Mouse (Mus musculus) kidney, embryonic 15.5 days (tissue): ENCODE results near the gene Spock2. TPM values are rescaled to one million over a fixed set of nuclear protein-coding genes. Genes with fewer than 3 reads are reported as not detected.
"Not testable (repeated sequence)": the region's sequence is repeated elsewhere in the genome, so short reads cannot be mapped to it uniquely, and the experiment has no call there.

ENCODE experiments used
- ATAC-seq: fragments of 200-750 bp; cut with Nextera tagmentation; replicated peaks from 2 replicates; pipeline ENCODE4 v1.8.0; 2017; ENCODE audit warnings: moderate TSS enrichment; ENCODE audit not compliant: low FRiP score
- H3K27ac ChIP-seq: fragments of 300-500 bp; sonication (generic); 2 replicates; pipeline ENCODE4 v1.5.1; 2015; ENCODE audit warnings: mild to moderate bottlenecking, inconsistent platforms
- H3K27me3 ChIP-seq: fragments of 300-500 bp; sonication (generic); 2 replicates; pipeline ENCODE4 v1.6.1; 2015; ENCODE audit warnings: inconsistent platforms
- H3K36me3 ChIP-seq: fragments of 300-500 bp; sonication (generic); 2 replicates; pipeline ENCODE4 v1.6.1; 2015; ENCODE audit warnings: inconsistent platforms
- H3K4me1 ChIP-seq: fragments of 300-500 bp; sonication (generic); 2 replicates; pipeline ENCODE4 v1.6.1; 2015; ENCODE audit warnings: inconsistent platforms
- H3K4me2 ChIP-seq: fragments of 300-500 bp; sonication (generic); 2 replicates; pipeline ENCODE4 v1.6.1; 2015; ENCODE audit warnings: moderate library complexity, mild to moderate bottlenecking, inconsistent platforms
- H3K4me3 ChIP-seq: fragments of 300-500 bp; sonication (generic); replicated peaks from 2 replicates; pipeline ENCODE4 v1.5.1; 2015; ENCODE audit warnings: mild to moderate bottlenecking, inconsistent platforms
- H3K9ac ChIP-seq: fragments of 300-500 bp; sonication (generic); 2 replicates; pipeline ENCODE4 v1.6.1; 2015; ENCODE audit warnings: mild to moderate bottlenecking, inconsistent platforms
- H3K9me3 ChIP-seq: fragments of 300-500 bp; sonication (generic); replicated peaks from 2 replicates; pipeline ENCODE4 v1.6.1; 2016; ENCODE audit warnings: inconsistent platforms
- WGBS: fragments of 180-500 bp; shearing (Covaris S2); methylation state at CpG from one replicate; pipeline ENCODE4 v1.1.7; 2015; ENCODE audit warnings: mixed read lengths; 5-methylcytosine and 5-hydroxymethylcytosine counted together
- polyA plus RNA-seq: library from polyadenylated mRNA; unstranded; fragments of >200 nt; fragmentation: Nextera tagmentation; extraction: Ambion mirVana; gene quantifications from 2 replicates; pipeline ENCODE4 v1.2.1, GENCODE M21; 2015

Spock2 gene
- polyA plus RNA-seq, 1 experiment from 2014 or later, result 52.8 TPM

DNA sequence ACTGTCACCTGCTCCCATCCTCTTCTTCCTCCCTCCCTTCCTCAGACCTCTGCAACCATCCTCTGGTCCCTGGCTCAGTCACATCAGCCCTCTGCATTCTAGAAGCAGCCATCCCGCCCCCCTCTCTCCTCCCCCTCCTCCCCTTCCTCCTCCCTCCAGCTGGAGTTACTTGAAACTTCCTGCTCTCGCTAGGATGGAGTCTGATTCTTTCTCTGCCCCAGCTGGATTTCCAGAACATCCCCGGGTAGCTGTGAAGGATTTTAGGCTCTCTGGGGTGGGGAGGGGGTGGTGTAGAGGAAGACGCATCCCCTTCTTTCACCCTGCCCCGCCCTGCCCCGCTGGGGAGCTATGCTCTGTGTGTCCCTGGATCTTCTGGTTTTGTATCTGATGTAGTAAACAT is 27.5 kb downstream of the Spock2 start:
- 21% methylated on average over 6 of the region's 6 CpGs for WGBS
- H3K9ac ChIP-seq, result no peak overlapping the region
- no peak overlapping the region for H3K4me3 ChIP-seq
- ATAC-seq, result no peak; the same call in 1 of the 2 replicates
- H3K36me3 ChIP-seq, result peaks cover 24% of the 10 kb centered on the region
- no peaks in the 10 kb centered on the region for H3K9me3 ChIP-seq
- 0 out of 2 replicates have a peak overlapping the region, but pooled peaks have one; percentile 27 for H3K27ac ChIP-seq
- H3K4me1 ChIP-seq, result peaks cover 11% of the 10 kb centered on the region
- no peak overlapping the region for H3K4me2 ChIP-seq
- H3K27me3 ChIP-seq, result no peaks in the 10 kb centered on the region

- Histone ChIP-seq H3K27me3 (no peaks in the 10 kb centered on the region), H3K9ac (no peak overlapping the region), H3K27ac (no peak overlapping the region), H3K9me3 (no peaks in the 10 kb centered on the region), H3K4me1 (peaks cover 11% of the 10 kb centered on the region), H3K4me3 (no peak overlapping the region), H3K36me3 (peaks cover 24% of the 10 kb centered on the region), H3K4me2 (no peak overlapping the region)
- ATAC-seq, result no peak
- WGBS, result 61% methylated on average over 9 of the region's 9 CpGs
These were observed 28.2 kb downstream of the Spock2 start for GRCm38 (mm10) chr10:60134201-60134600.

DNA sequence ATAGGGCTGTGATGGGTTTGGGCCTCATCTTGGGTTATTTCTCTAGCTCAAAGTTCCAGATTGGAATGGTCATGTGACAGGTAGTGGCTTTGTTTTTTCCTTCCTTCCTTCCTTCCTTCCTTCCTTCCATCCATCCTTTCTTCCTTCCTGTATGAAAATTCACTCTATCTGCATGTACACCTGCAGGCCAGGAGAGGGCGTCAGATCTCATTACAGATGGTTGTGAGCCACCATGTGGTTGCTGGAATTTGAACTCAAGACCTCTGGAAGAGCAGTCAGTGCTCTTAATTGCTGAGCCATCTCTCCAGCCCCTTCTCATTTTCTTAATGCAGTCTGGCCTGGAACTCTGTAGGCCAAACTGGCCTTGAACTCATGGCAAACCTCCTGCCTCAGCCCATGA is 30.0 kb downstream of the Spock2 start:
- H3K9ac ChIP-seq, H3K36me3 ChIP-seq, H3K27me3 ChIP-seq, H3K9me3 ChIP-seq, ATAC-seq, H3K4me2 ChIP-seq, H3K4me3 ChIP-seq, H3K27ac ChIP-seq: not testable (repeated sequence)
- WGBS, result 74% methylated on average over 1 of the region's 1 CpGs
- H3K4me1 ChIP-seq, result peaks cover 11% of the 10 kb centered on the region

GRCm38 (mm10) chr10:60136935-60137334 is 30.9 kb downstream of the Spock2 start:
- H3K4me1 ChIP-seq, result peaks cover 11% of the 10 kb centered on the region
- H3K9me3 ChIP-seq, result no peaks in the 10 kb centered on the region
- 69% methylated on average over 7 of the region's 7 CpGs for WGBS
- no peak overlapping the region for H3K4me3 ChIP-seq
- H3K27ac ChIP-seq, result no peak overlapping the region
- no peak overlapping the region for H3K9ac ChIP-seq
- no peaks in the 10 kb centered on the region for H3K36me3 ChIP-seq
- ATAC-seq, result no peak
- no peaks in the 10 kb centered on the region for H3K27me3 ChIP-seq
- no peak overlapping the region for H3K4me2 ChIP-seq

DNA sequence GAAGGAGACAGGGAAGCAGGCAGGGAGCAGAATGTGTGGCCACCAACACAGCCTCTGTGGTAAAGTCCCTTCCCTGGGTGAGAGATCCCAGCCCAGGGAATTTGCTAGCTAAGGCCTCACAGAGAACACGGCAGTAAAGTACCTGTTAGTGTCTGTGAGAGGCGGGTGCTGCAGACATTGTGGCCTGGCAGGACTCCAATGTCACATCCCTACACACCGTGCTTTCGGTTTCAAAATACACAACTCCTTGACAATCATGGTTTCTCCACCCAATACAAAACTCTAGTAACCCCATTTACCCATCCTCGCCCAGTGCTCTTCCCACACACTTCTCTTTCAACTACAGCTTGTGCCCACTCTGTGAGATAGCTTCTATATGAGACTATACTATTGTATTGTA is 32.7 kb downstream of the Spock2 start:
- no peak overlapping the region for H3K4me2 ChIP-seq
- H3K36me3 ChIP-seq, result no peaks in the 10 kb centered on the region
- H3K27me3 ChIP-seq, result no peaks in the 10 kb centered on the region
- no peak overlapping the region for H3K27ac ChIP-seq
- no peak overlapping the region for H3K9ac ChIP-seq
- H3K4me3 ChIP-seq, result no peak overlapping the region
- peaks cover 8% of the 10 kb centered on the region for H3K4me1 ChIP-seq
- 76% methylated on average over 5 of the region's 5 CpGs for WGBS
- ATAC-seq, result no peak
- no peaks in the 10 kb centered on the region for H3K9me3 ChIP-seq

GRCm38 (mm10) chr10:60140751-60141150 is 34.7 kb downstream of the Spock2 start:
- 0 out of 2 replicates have a peak, but pooled peaks cover 3% of the 10 kb centered on the region for H3K4me1 ChIP-seq
- no peaks in the 10 kb centered on the region for H3K36me3 ChIP-seq
- H3K9ac ChIP-seq, result no peak overlapping the region
- H3K9me3 ChIP-seq, result no peaks in the 10 kb centered on the region
- H3K4me3 ChIP-seq, result no peak overlapping the region
- H3K27ac ChIP-seq, result no peak overlapping the region
- ATAC-seq, result no peak
- H3K27me3 ChIP-seq, result no peaks in the 10 kb centered on the region
- H3K4me2 ChIP-seq, result no peak overlapping the region
- 87% methylated on average over 4 of the region's 4 CpGs for WGBS

DNA sequence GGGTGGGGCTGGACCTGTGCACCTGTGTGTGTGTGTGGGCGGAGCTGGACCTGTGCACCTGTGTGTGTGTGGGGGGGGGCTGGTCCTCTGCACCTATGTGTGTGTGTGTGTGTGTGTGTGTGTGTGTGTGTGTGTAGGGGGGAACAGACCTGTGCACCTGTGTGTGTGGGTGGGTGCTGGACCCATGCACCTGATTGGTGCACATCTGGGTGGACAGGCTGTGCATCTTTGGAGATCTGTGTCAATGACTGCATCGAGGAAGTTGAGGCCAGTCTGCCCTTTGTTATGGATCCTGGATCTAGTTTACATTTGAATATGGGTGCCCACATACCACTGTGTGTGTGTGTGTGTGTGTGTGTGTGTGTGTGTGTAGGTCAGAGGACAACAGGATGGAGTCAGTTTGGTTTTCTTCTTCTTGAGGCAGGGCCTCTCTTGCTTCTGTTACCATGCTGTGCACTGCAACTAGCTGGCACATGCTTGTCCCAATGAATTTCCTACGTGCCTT is 35.7 kb downstream of the Spock2 start:
- Histone ChIP-seq H3K27ac (no peak overlapping the region), H3K9ac (no peak overlapping the region), H3K27me3 (no peaks in the 10 kb centered on the region), H3K9me3 (no peaks in the 10 kb centered on the region), H3K4me1 (0 out of 2 replicates have a peak, but pooled peaks cover 3% of the 10 kb centered on the region), H3K4me3 (no peak overlapping the region), H3K36me3 (no peaks in the 10 kb centered on the region), H3K4me2 (no peak overlapping the region)
- no peak for ATAC-seq
- 88% methylated on average over 3 of the region's 3 CpGs for WGBS

GRCm38 (mm10) chr10:60147510-60148047 is 41.6 kb downstream of the Spock2 start:
- not testable (repeated sequence) for ATAC-seq, H3K4me3 ChIP-seq, H3K4me2 ChIP-seq, H3K27me3 ChIP-seq, H3K27ac ChIP-seq, H3K9ac ChIP-seq, H3K9me3 ChIP-seq, H3K36me3 ChIP-seq, H3K4me1 ChIP-seq
- WGBS, result 73% methylated on average over 10 of the region's 10 CpGs

- WGBS, result 2% methylated on average over 5 of the region's 5 CpGs
- ATAC-seq, result 0 out of 2 replicates have a peak, but pooled peaks have one; percentile 33
- Histone ChIP-seq H3K4me3 (no peak overlapping the region), H3K9me3 (no peaks in the 10 kb centered on the region), H3K27me3 (no peaks in the 10 kb centered on the region), H3K4me1 (no peaks in the 10 kb centered on the region), H3K36me3 (no peaks in the 10 kb centered on the region), H3K9ac (no peak overlapping the region), H3K4me2 (no peak overlapping the region), H3K27ac (no peak overlapping the region)
These were observed 42.1 kb downstream of the Spock2 start for GRCm38 (mm10) chr10:60148087-60148486.

- no peak overlapping the region for H3K4me2 ChIP-seq
- no peaks in the 10 kb centered on the region for H3K27me3 ChIP-seq
- H3K9me3 ChIP-seq, result no peaks in the 10 kb centered on the region
- WGBS, result 51% methylated on average over 6 of the region's 6 CpGs
- no peak overlapping the region for H3K4me3 ChIP-seq
- no peaks in the 10 kb centered on the region for H3K4me1 ChIP-seq
- no peaks in the 10 kb centered on the region for H3K36me3 ChIP-seq
- H3K27ac ChIP-seq, result no peak overlapping the region
- H3K9ac ChIP-seq, result no peak overlapping the region
- no peak for ATAC-seq
These were observed 45.2 kb downstream of the Spock2 start for GRCm38 (mm10) chr10:60151107-60151663.

DNA sequence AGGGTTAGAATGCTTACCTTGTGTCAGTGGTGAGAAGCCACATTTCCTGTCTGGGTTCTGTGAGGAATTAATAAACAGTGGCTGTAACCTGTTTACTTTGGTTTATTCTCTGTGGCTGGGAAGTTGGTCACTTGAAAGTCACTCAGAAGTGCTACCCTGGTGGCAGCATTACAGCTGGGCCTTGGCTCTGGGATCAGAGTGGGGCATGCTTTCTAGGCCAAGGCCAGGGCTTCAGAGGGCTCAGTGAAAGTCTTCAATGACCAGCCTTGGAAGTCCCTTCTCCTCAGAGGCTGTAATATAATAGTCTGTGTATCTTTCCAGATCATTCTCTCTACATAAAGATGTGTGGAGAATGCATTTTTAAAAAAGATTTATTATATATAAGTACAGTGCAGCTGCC is 50.0 kb downstream of the Spock2 start:
- no peak overlapping the region for H3K27ac ChIP-seq
- no peak overlapping the region for H3K4me3 ChIP-seq
- ATAC-seq, result no peak
- no peaks in the 10 kb centered on the region for H3K36me3 ChIP-seq
- H3K27me3 ChIP-seq, result no peaks in the 10 kb centered on the region
- H3K4me1 ChIP-seq, result no peaks in the 10 kb centered on the region
- H3K9me3 ChIP-seq, result no peaks in the 10 kb centered on the region
- no peak overlapping the region for H3K9ac ChIP-seq
- H3K4me2 ChIP-seq, result no peak overlapping the region

DNA sequence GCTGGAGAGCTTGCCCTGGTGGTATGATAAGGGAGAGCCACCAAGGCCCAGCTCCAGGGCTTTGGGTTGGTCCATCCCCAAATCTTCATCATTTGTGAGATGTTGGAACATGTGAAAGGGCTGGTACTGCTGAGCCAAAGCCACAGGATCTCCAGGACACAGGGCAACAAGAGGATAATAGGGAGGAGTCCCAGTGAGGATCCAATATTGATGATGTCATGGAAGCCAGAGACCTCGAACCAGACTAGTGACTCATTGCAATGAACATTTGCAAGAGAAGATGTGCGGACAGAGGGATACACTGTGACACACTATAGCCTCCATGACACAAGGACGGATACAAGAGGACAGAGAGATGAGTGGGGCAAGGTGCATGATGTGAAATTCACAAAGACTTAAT is 52.1 kb downstream of the Spock2 start:
- H3K27me3 ChIP-seq, result no peaks in the 10 kb centered on the region
- 92% methylated on average over 3 of the region's 3 CpGs for WGBS
- no peak overlapping the region for H3K9ac ChIP-seq
- no peak overlapping the region for H3K27ac ChIP-seq
- ATAC-seq, result no peak
- no peaks in the 10 kb centered on the region for H3K36me3 ChIP-seq
- no peak overlapping the region for H3K4me3 ChIP-seq
- H3K9me3 ChIP-seq, result no peaks in the 10 kb centered on the region
- no peak overlapping the region for H3K4me2 ChIP-seq
- no peaks in the 10 kb centered on the region for H3K4me1 ChIP-seq

GRCm38 (mm10) chr10:60161397-60161796 is 55.4 kb downstream of the Spock2 start:
- not testable (repeated sequence) for H3K27me3 ChIP-seq, H3K36me3 ChIP-seq, H3K4me2 ChIP-seq, H3K27ac ChIP-seq, H3K9ac ChIP-seq, H3K9me3 ChIP-seq, ATAC-seq, H3K4me1 ChIP-seq, H3K4me3 ChIP-seq
- WGBS, result 69% methylated on average over 3 of the region's 3 CpGs
